Mouse (Mus musculus): ENCODE measurements around the gene Ltc4s.
A peak's percentile ranks its signal among the peaks of the same experiment; 100 is the strongest.

Gene Ltc4s

GRCm38 (mm10) chr11:50248473-50249171, 10.2 kb upstream of the Ltc4s start:
- DNase-seq (ENCODE audit: low spot score), result no peak

GRCm38 (mm10) chr11:50245269-50245668, 6.9 kb upstream of the Ltc4s start:
- no peak for DNase-seq (ENCODE audit: low spot score)

GRCm38 (mm10) chr11:50243926-50244325, 5.5 kb upstream of the Ltc4s start:
- no peak for DNase-seq (ENCODE audit: low spot score)

- no peak for DNase-seq (ENCODE audit: low spot score)
Measured at GRCm38 (mm10) chr11:50240235-50240911, 2.0 kb upstream of the Ltc4s start.

DNA sequence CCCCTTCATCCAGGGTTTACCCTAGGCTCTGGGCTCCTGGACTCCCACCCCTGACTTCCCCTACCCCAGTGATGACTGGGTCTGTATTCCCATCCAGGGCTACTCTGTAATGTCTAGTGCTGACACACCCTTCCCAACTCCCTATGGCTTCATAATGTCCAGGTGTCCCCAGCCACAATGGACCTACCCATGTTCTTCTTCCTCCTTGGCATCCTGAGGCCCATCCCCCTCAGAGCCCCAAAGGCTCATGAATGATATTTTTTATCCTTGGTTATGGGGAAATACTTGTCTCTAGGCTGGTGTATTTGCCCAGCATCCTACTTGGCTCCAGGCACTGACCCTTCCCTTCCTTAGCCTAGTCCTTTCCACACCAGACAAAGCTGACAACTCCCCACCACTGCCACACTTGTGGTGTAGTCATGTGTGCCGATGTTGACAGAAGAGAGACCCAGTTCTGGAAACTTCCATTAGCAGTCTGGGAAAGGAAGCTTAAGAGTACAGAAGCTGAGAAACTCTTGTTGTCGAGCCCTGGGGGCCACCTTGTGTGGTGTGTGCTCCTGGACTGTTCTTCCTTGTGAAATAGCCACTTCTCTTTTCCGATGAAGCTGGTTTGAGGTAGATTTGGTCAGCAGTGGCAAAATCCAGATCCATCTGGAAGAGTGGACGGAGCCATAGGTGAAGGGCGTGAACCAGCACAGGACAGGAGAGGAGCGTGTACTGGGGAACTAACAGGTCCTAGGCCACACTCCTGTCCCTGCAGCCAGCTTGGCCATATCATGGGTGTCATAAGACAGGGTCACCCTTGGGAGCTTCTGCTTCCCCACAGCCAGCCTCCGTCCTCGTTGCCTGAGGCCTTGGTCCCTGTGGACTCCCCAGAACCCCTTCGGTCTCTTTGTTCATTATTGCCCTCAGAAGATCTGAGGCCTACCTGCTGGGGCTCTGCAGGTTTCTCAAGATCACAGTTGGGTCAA, 690 bp upstream of the Ltc4s start:
- DNase-seq (ENCODE audit: low spot score), result no peak

DNA sequence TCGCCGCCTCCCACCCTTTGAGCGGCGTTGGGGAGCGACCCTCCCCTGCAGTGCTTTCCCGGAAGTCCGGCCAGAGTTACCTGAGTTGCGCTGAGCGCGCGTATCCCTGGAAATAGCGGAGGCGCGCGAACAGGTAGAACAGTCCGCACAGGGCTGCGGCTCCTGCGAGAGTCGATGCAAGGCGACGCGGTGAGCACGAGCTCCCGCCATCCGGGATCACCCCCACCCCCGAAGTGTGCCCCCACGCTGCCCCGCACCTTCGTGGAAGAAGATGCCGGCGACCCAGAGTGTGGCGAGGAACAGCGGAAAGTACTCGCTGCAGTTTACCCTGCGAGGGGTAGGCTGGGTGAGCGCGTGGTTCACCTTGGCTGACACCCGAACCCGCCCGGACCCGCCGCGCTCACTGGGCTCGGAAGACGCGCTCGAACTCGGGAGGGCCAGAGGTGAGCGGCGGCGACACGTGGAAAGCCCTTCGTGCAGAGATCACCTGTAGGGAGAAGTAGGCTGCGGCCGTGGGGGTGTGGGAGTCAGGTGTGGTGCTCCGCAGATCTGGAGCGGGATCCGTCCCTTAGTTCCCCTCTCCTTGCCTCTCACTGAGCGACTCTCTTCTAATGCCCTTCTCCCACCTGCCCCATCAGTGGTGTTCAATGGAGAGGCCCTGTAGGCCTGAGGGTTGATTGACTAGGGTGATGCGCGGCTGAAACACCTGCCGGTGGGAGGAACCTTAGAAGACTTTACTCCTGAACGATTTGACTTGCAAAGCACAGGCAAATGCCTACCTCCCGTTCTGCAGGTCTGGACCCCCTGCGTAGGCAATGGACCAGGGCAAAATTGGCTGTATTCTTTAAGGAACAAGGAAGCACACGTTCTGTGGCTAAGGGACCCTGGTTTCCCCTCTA, 1.2 kb downstream of the Ltc4s start:
- DNase-seq (ENCODE audit: low spot score), result peak; percentile 29

DNA sequence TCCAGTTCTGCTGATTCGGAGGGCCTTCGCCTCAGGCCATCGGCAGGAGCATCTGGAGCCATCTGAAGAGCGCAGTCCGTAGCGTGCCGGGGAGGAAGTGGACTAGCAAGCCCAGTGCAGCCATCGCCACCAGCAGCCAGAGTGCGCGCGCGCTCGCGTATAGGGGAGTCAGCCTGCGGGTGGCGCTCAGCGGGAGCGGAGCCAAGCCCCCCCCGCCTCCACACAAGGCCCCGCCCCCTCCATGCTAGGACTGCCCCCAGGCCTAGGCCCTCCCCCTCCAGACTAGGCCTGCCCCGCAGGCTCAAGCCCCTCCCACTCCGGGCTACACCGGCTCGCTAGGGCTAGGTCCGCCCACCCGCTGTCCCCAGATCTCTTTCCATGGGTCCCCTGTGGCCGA, 1.9 kb downstream of the Ltc4s start:
- DNase-seq (ENCODE audit: low spot score), result peak; percentile 90

DNA sequence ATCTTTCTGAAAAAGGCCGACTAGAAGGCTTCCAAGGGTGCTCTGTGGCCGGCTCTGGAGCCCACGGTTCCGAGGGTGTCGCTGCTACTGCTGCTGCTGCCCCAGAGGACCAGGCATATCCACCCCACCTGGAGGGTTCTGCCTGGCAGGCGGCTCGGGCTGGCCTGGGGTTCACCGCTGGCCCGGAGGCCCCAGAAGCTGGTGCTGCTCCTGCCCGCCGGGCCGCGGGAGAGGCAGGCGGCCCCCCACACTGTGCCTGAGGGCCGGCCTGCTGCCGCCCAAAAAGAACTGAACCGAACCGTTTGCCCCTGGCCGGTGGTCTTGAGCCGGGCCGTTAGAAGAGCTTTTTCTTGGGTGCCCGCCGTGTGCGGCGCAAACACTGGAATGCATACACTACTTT, 3.8 kb downstream of the Ltc4s start:
- no peak for DNase-seq (ENCODE audit: low spot score)

- DNase-seq (ENCODE audit: low spot score), result no peak
Measured at GRCm38 (mm10) chr11:50233993-50234392, 4.4 kb downstream of the Ltc4s start.

GRCm38 (mm10) chr11:50233022-50233421, 5.4 kb downstream of the Ltc4s start:
- DNase-seq (ENCODE audit: low spot score), result no peak

GRCm38 (mm10) chr11:50231411-50231810, 7.0 kb downstream of the Ltc4s start:
- DNase-seq (ENCODE audit: low spot score), result peak; percentile 68

- peak; percentile 25 for DNase-seq (ENCODE audit: low spot score)
Measured at GRCm38 (mm10) chr11:50230481-50231304, 7.7 kb downstream of the Ltc4s start.

GRCm38 (mm10) chr11:50229252-50229910, 9.0 kb downstream of the Ltc4s start:
- no peak for DNase-seq (ENCODE audit: low spot score)

DNA sequence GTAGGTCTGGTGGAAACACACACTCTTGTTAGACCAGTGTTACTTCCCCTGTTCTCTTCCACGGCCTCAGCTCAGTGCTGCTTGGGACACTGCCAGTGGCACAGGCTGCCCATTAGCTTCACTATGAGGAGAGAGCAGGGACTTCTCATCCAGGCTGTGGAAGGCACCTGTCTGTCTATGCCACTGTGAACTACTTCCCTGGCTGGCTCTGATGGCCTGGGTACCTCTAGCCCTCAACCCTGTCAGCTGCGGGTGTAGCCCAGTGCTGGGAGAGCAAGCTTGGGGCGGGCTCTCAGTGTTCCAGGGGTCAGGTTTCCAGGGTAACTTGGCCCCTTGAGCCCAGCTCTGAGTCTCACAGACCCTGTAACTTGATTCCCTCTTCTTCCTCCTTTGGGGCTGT, 9.6 kb downstream of the Ltc4s start:
- DNase-seq (ENCODE audit: low spot score), result peak; percentile 34

- DNase-seq (ENCODE audit: low spot score), result no peak
Measured at GRCm38 (mm10) chr11:50227736-50228135, 10.7 kb downstream of the Ltc4s start.

GRCm38 (mm10) chr11:50227226-50227625, 11.2 kb downstream of the Ltc4s start:
- no peak for DNase-seq (ENCODE audit: low spot score)

DNA sequence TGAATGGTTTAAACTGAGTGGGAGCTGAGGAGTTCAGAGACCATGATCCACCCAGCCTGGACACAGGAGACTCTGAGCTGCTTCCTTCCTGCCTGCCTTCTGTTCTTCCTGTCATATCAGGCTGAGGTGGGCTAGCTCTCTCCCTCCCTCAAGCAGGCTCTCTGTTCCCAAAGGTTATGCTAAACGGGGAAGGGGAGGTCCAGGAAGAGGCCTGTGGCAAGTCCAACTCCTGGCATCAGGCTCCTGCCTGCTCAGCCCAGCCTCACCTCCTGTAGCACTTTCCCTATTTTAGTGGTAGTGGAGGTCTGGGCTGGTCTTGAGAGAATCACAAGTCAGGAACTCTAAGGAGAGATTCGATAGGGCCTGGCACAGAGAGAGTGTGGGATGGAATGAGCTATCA, 12.0 kb downstream of the Ltc4s start:
- DNase-seq (ENCODE audit: low spot score), result no peak

- DNase-seq (ENCODE audit: low spot score), result peak; percentile 48
Measured at GRCm38 (mm10) chr11:50225611-50226378, 12.6 kb downstream of the Ltc4s start.

Measured in urinary bladder, postnatal 14 days (tissue).